Mouse (Mus musculus) hindbrain, embryonic 14.5 days (tissue): ENCODE data around the gene Slc25a26. TPM values are rescaled to one million over a fixed set of nuclear protein-coding genes. Genes with fewer than 3 reads are reported as not detected.
A peak's percentile ranks its signal among the peaks of the same experiment; 100 is the strongest.

Experiments used
- ATAC-seq: fragments of 200-750 bp; cut with Nextera tagmentation; 2 replicates; pipeline ENCODE4 v1.8.0; 2017; ENCODE audit warnings: moderate number of reproducible peaks, mild to moderate bottlenecking, moderate TSS enrichment, moderate library complexity; ENCODE audit not compliant: low FRiP score
- DNase-seq: peaks from one replicate; pipeline ENCODE4 v3.0.0-alpha.2; 2015; ENCODE audit warnings: low spot score
- H3K27ac ChIP-seq: fragments of 300-500 bp; sonication (generic); 2 replicates; pipeline ENCODE4 v1.5.1; 2014; ENCODE audit warnings: mild to moderate bottlenecking, moderate library complexity
- H3K27me3 ChIP-seq: fragments of 300-500 bp; sonication (generic); 2 replicates; pipeline ENCODE4 v1.6.1; 2014; ENCODE audit warnings: mild to moderate bottlenecking, low read length, mixed read lengths; ENCODE audit not compliant: control insufficient read depth, insufficient read depth
- H3K36me3 ChIP-seq: fragments of 300-500 bp; sonication (generic); replicated peaks from 2 replicates; pipeline ENCODE4 v1.6.1; 2014; ENCODE audit not compliant: control insufficient read depth, insufficient read depth
- H3K4me1 ChIP-seq: fragments of 300-500 bp; sonication (generic); replicated peaks from 2 replicates; pipeline ENCODE4 v1.6.1; 2014; ENCODE audit warnings: antibody characterized with exemption, low read length, mixed read lengths; ENCODE audit not compliant: control insufficient read depth, insufficient read depth
- H3K4me2 ChIP-seq: fragments of 300-500 bp; sonication (generic); replicated peaks from 2 replicates; pipeline ENCODE4 v1.6.1; 2014; ENCODE audit warnings: mild to moderate bottlenecking, moderate library complexity
- H3K4me3 ChIP-seq: fragments of 300-500 bp; sonication (generic); replicated peaks from 2 replicates; pipeline ENCODE4 v1.5.1; 2014; ENCODE audit warnings: mild to moderate bottlenecking, low read length
- H3K9ac ChIP-seq: fragments of 300-500 bp; sonication (generic); 2 replicates; pipeline ENCODE4 v1.6.1; 2014
- H3K9me3 ChIP-seq: fragments of 300-500 bp; sonication (generic); 2 replicates; pipeline ENCODE4 v1.6.1; 2016; ENCODE audit warnings: low read length; ENCODE audit not compliant: control insufficient read depth
- WGBS: fragments of 180-500 bp; shearing (Covaris S2); extraction: QIAGEN DNeasy Blood & Tissue Kit; methylation state at CpG from one replicate; pipeline ENCODE4 v1.1.7; 2014; 5-methylcytosine and 5-hydroxymethylcytosine counted together
- polyA plus RNA-seq: library from polyadenylated mRNA; unstranded; fragments of >200 nt; fragmentation: Nextera tagmentation; extraction: Ambion mirVana; gene quantifications from 2 replicates; pipeline ENCODE4 v1.2.1, GENCODE M21; 2014

Gene Slc25a26
- polyA plus RNA-seq, 1 experiment from 2014 or later, result 6.8 TPM

DNA sequence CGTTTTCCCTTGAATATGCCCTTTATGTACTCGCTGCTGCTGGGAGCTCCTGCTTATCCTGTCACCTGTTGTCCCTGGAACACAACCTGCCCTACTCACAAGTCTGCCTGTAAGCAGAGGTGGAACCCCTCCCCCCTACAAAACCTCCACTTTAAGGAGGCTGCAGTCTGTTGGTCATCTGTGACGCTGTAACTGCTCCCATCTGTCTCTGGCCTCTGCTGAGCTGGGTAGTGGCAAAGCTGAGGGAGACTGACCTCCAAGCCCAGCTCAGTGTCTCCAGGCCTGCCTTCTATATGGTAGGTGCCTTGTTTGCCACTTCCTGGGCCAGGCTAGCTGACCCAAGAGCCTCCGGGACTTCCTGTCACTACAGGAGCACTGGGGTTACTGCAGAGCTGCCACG lies 101.7 kb downstream of the Slc25a26 start:
- 80% methylated on average over 5 of the region's 5 CpGs for WGBS
- 0 out of 2 replicates have a peak, but pooled peaks cover 5% of the 10 kb centered on the region for H3K4me1 ChIP-seq
- H3K27ac ChIP-seq, result no peak overlapping the region
- H3K4me3 ChIP-seq, result no peak overlapping the region
- no peaks in the 10 kb centered on the region for H3K27me3 ChIP-seq
- H3K9ac ChIP-seq, result no peak overlapping the region
- ATAC-seq (no peak), DNase-seq (no peak)
- H3K4me2 ChIP-seq, result no peak overlapping the region
- peaks cover 32% of the 10 kb centered on the region for H3K36me3 ChIP-seq
- no peaks in the 10 kb centered on the region for H3K9me3 ChIP-seq

DNA sequence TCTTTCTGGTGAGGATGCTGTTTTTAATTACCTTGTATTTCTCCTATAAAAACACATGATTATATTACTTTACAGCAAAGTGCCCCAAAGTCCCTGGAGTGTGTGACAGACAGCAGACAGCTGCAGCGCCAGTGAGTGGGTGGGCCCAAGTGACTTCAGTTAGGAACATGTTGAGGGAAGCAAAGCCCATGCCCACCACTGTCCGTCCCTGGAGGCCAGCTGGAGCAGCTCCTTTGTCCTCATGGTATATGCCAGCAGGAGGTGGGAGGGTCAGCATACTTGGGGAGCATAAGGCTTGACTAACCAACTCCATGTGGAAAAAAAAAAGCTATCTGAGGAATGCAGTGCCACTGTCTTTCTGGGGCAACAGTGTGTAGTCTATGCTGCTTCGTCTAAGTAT lies 103.9 kb downstream of the Slc25a26 start:
- H3K27ac ChIP-seq, result no peak overlapping the region
- peaks cover 53% of the 10 kb centered on the region for H3K36me3 ChIP-seq
- H3K4me3 ChIP-seq, result no peak overlapping the region
- ATAC-seq, result no peak
- H3K27me3 ChIP-seq, result no peaks in the 10 kb centered on the region
- no peak overlapping the region for H3K4me2 ChIP-seq
- DNase-seq, result no peak
- H3K9ac ChIP-seq, result no peak overlapping the region
- no peaks in the 10 kb centered on the region for H3K4me1 ChIP-seq
- 33% methylated on average over 3 of the region's 3 CpGs for WGBS
- no peaks in the 10 kb centered on the region for H3K9me3 ChIP-seq

DNA sequence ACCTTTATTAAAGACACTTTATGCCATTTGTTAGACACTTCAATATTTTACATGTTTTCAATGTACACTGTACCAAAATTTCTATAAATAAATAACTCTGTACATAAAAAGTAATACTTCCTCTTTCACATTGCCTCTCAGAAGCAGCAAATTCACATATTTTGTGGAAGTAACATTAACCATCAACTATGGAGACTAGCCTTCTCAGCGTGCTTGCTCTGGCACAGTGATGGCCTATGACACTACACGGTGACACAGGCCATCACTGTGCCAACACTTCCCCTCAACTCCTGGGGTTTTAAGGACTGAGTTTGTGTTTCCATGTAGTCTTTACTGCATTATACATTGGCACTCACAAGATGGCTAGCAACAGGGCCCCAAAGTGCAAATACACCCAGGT lies 104.4 kb downstream of the Slc25a26 start:
- no peaks in the 10 kb centered on the region for H3K9me3 ChIP-seq
- H3K27me3 ChIP-seq, result no peaks in the 10 kb centered on the region
- 89% methylated on average over 2 of the region's 2 CpGs for WGBS
- H3K27ac ChIP-seq, result no peak overlapping the region
- DNase-seq (no peak), ATAC-seq (no peak)
- H3K4me3 ChIP-seq, result no peak overlapping the region
- H3K4me1 ChIP-seq, result no peaks in the 10 kb centered on the region
- H3K36me3 ChIP-seq, result peaks cover 57% of the 10 kb centered on the region
- no peak overlapping the region for H3K4me2 ChIP-seq
- no peak overlapping the region for H3K9ac ChIP-seq

DNA sequence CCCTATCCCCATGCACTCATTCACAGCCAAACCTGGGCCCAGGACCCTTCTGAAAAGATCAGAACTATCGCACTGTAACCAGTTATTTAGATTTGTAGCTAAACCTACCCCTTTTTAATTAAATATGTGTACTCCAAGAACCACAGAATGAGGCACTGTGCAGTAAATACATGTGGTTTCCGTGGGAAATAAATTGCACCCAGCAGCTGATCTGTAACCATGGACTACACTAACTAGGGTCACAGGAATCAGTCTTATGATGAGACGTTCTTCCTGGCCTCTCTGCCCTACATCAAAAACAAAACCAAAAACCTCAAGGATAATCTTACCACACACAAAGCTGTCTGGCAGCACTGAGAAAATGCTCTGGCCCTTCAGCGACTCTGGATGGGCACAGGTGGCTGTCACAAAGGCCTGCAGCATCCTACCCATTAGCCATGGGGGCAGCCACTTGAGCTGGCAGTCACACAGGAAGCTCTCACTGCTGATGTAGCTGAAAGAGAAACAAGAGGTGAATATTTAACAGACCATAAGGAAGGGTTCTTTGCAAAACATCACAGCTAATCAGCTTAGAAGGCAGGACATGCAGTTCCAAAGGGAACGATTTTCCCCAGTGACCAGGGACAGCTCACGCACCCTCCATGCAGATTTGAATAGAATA lies 113.2 kb downstream of the Slc25a26 start:
- no peaks in the 10 kb centered on the region for H3K4me1 ChIP-seq
- DNase-seq (no peak), ATAC-seq (no peak)
- WGBS, result 70% methylated on average over 6 of the region's 6 CpGs
- no peak overlapping the region for H3K4me2 ChIP-seq
- H3K9ac ChIP-seq, result no peak overlapping the region
- H3K9me3 ChIP-seq, result no peaks in the 10 kb centered on the region
- H3K36me3 ChIP-seq, result peaks cover 63% of the 10 kb centered on the region
- no peak overlapping the region for H3K27ac ChIP-seq
- no peak overlapping the region for H3K4me3 ChIP-seq
- H3K27me3 ChIP-seq, result no peaks in the 10 kb centered on the region

DNA sequence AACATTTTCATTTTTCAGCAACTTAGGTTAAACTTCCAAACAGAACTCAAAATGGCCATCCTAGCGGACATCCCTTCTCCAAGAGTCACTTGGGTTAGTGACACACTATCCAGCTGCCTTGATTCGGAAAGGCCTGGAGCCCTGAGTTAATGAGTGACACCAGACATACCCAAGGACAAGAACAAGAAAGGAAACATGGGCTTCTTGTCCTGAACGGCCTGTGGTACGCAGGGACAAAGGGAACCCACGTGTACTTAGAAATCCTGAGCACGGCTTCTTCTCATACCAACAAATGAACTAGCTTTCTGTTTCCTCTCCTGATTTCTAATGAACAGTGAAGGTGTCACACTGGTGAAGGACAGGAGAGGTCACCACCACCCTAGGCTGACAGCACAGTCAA lies 114.2 kb downstream of the Slc25a26 start:
- ATAC-seq (no peak), DNase-seq (no peak)
- H3K4me3 ChIP-seq, result no peak overlapping the region
- H3K9me3 ChIP-seq, result no peaks in the 10 kb centered on the region
- H3K27ac ChIP-seq, result no peak overlapping the region
- no peak overlapping the region for H3K9ac ChIP-seq
- no peak overlapping the region for H3K4me2 ChIP-seq
- H3K4me1 ChIP-seq, result no peaks in the 10 kb centered on the region
- peaks cover 58% of the 10 kb centered on the region for H3K36me3 ChIP-seq
- 91% methylated on average over 6 of the region's 6 CpGs for WGBS
- H3K27me3 ChIP-seq, result no peaks in the 10 kb centered on the region

DNA sequence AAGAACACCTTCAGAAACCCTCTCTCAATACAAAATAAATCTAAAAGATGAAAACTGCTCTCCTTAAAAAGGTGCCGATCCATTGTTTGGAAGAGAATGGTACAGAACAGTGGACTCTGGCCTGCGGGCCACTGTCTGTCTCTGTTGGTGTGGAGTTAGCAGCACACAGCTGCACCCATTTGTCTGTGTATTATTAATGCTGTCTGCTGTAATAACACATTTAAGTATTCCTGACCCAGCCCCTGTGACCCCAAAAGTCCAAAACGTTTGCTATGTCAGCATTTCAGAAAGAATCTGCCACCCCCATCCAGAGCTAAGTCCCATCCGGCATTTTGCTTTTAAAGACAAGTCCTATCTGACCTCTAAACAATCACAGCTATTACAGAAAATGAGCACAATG lies 115.8 kb downstream of the Slc25a26 start:
- H3K4me3 ChIP-seq, result no peak overlapping the region
- no peak overlapping the region for H3K4me2 ChIP-seq
- WGBS, result 88% methylated on average over 4 of the region's 4 CpGs
- no peak overlapping the region for H3K9ac ChIP-seq
- no peaks in the 10 kb centered on the region for H3K9me3 ChIP-seq
- H3K27ac ChIP-seq, result no peak overlapping the region
- ATAC-seq, result no peak
- no peak for DNase-seq
- no peaks in the 10 kb centered on the region for H3K4me1 ChIP-seq
- H3K27me3 ChIP-seq, result no peaks in the 10 kb centered on the region
- peaks cover 49% of the 10 kb centered on the region for H3K36me3 ChIP-seq

DNA sequence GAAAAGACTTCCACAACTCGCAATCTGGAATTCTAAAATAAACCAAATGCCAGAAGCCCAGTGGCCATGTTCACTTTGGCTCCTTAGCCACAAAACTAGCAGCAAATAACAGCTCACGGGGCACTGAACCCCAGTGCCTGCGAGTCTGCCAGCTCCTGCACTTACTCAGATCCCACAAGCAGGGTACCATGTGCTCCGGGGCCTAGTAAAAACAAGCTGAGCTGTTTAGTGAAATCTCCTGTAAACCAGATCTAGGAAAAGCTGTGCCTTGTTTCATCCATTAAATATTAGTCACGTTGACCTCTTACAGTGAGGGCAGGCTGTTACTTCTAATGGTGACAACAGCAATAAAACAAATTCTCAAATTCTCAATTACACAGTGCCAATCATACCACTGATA lies 118.5 kb downstream of the Slc25a26 start:
- Histone ChIP-seq H3K27ac (peak overlapping the region; percentile 20; the same call in 1 of the 2 replicates), H3K27me3 (no peaks in the 10 kb centered on the region), H3K9me3 (no peaks in the 10 kb centered on the region), H3K4me3 (no peak overlapping the region), H3K4me1 (no peaks in the 10 kb centered on the region), H3K4me2 (no peak overlapping the region), H3K9ac (no peak overlapping the region), H3K36me3 (peaks cover 43% of the 10 kb centered on the region)
- WGBS, result 83% methylated on average over 5 of the region's 5 CpGs
- DNase-seq, result no peak
- ATAC-seq, result no peak

DNA sequence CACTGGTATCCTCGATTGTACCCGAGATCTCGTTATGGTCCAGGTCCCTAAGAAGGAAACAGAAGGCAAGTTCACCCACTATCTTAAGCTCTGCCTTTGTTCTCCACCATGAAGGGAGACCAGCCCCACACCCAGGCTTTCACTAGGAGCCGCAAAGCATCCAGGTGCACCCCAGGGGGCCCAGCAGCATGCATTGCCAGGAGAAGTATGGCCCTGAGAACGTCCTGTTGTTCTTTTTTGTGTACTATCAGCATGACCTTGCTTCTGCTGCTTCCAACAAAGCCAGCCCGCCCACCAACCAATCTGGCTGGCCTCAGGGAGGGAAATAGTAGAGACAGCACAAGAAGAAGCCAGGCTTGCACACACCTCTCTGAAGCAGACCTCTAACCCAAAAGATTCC lies 120.2 kb downstream of the Slc25a26 start:
- WGBS, result 71% methylated on average over 6 of the region's 6 CpGs
- H3K36me3 ChIP-seq, result peaks cover 52% of the 10 kb centered on the region

DNA sequence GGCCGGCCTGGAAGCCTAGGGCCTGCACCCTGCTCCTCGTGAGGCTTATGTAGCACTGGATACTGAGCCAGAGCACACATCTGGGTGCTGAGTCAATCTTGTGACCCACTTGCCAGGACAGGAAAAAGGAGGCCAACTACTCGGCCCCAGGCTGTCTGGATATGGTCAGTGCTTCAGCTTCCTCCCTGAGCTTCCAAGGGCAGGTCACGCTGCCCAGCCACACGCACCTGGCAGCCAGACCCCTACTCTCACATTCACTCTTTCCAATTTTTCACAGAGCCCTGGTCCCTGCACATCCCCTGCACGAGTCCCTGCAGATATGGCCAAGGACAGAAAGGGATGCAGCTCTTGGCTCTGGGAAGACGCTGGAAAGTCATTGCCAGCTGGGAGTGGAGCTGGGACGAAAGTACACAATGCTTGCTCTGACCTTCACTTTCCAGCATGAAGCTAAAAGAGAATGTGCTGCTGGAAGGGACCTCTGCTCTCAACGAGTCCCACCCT lies 120.7 kb downstream of the Slc25a26 start:
- no peak overlapping the region for H3K9ac ChIP-seq
- H3K4me2 ChIP-seq, result no peak overlapping the region
- 80% methylated on average over 9 of the region's 9 CpGs for WGBS
- ATAC-seq (no peak), DNase-seq (no peak)
- H3K36me3 ChIP-seq, result peaks cover 49% of the 10 kb centered on the region
- no peaks in the 10 kb centered on the region for H3K27me3 ChIP-seq
- no peak overlapping the region for H3K4me3 ChIP-seq
- no peak overlapping the region for H3K27ac ChIP-seq
- H3K9me3 ChIP-seq, result no peaks in the 10 kb centered on the region
- H3K4me1 ChIP-seq, result peaks cover 3% of the 10 kb centered on the region; the same call in 1 of the 2 replicates

More for the DNA sequence above, 120.2 kb downstream of the Slc25a26 start:
- DNase-seq (no peak), ATAC-seq (no peak)
- Histone ChIP-seq H3K9ac (no peak overlapping the region), H3K27me3 (no peaks in the 10 kb centered on the region), H3K9me3 (no peaks in the 10 kb centered on the region), H3K27ac (no peak overlapping the region), H3K4me2 (no peak overlapping the region), H3K4me1 (no peaks in the 10 kb centered on the region), H3K4me3 (no peak overlapping the region)
